In genomic region chr11:120437857-120438385, GRCm38 (mm10) we compare ENCODE assay signal across 8 mouse cellular contexts. TPM values are rescaled to one million over a fixed set of nuclear protein-coding genes. Genes with fewer than 3 reads are reported as not detected.
DNase-seq lines count a peak whose midpoint lies in the region; ATAC-seq and TF ChIP-seq lines count a peak whose summit lies in the region.

No protein-coding gene starts in this region.

- TF ChIP-seq CTCF in spleen, adult 2 months (IDR thresholded peaks at IDR 0.05; ENCODE audit: extremely low read depth, insufficient read depth, insufficient read length, insufficient replicate concordance) = no peak

- no peak overlapping the region for H3K27ac ChIP-seq in spleen, adult 2 months (ENCODE audit: insufficient read depth, low read length)
- peak overlapping the region; percentile 82 for H3K27ac ChIP-seq in limb, embryonic 15.5 days
- 0 out of 2 replicates have a peak overlapping the region, but pooled peaks have one; percentile 21 for H3K27ac ChIP-seq in stomach, embryonic 16.5 days (ENCODE audit: low read length)

- WGBS in spleen, adult 2 months = 24% methylated on average over 12 of the region's 12 CpGs
- 20% methylated on average over 12 of the region's 12 CpGs for WGBS in limb, embryonic 15.5 days
- 23% methylated on average over 12 of the region's 12 CpGs for WGBS in stomach, embryonic 16.5 days

- H3K27me3 ChIP-seq in erythroblast, embryonic 14.5 days (ENCODE audit: control insufficient read depth) = no peaks in the 10 kb centered on the region
- H3K27me3 ChIP-seq in spleen, adult 2 months (ENCODE audit: control insufficient read depth, insufficient read depth, low read length) = no peaks in the 10 kb centered on the region
- no peaks in the 10 kb centered on the region for H3K27me3 ChIP-seq in limb, embryonic 15.5 days
- no peaks in the 10 kb centered on the region for H3K27me3 ChIP-seq in stomach, embryonic 16.5 days (ENCODE audit: control insufficient read depth, insufficient read depth, low read length)

- no peak for ATAC-seq in erythroblast, adult 5-6 weeks (replicated peaks; ENCODE audit: low FRiP score, poor library complexity, severe bottlenecking)
- no peak for ATAC-seq in limb, embryonic 15.5 days (ENCODE audit: insufficient number of reproducible peaks, low FRiP score, low TSS enrichment, low read depth)
- no peak for ATAC-seq in stomach, embryonic 16.5 days (ENCODE audit: insufficient read depth, low FRiP score)
- ATAC-seq in erythroid progenitor cell, adult 5-6 weeks (replicated peaks; ENCODE audit: low FRiP score, poor library complexity, severe bottlenecking) = no peak

- no peak for TF ChIP-seq POLR2A in spleen, adult 2 months (IDR thresholded peaks at IDR 0.05; ENCODE audit: low read depth, low read length)

- DNase-seq in spleen, adult 2 months (ENCODE audit: low read depth in 1 of 2, low spot score in 2 of 2) = peak in 1 of 2 experiments; percentile 9
- no peak for DNase-seq in spleen, postnatal 36 days (ENCODE audit: low spot score in 2 of 2)
- DNase-seq in right cerebral cortex, postnatal 14 days = no peak

- H3K4me3 ChIP-seq in erythroblast, embryonic 14.5 days (replicated peaks) = peak overlapping the region; percentile 74
- peak overlapping the region; percentile 88 for H3K4me3 ChIP-seq in spleen, adult 2 months (ENCODE audit: extremely low read depth, insufficient read depth, insufficient read length)
- peak overlapping the region; percentile 99 for H3K4me3 ChIP-seq in limb, embryonic 15.5 days
- H3K4me3 ChIP-seq in stomach, embryonic 16.5 days (replicated peaks; ENCODE audit: low read length) = peak overlapping the region; percentile 90

- peak overlapping the region; percentile 64 for H3K4me2 ChIP-seq in limb, embryonic 15.5 days
- peak overlapping the region; percentile 57 for H3K4me2 ChIP-seq in stomach, embryonic 16.5 days (ENCODE audit: low read depth, low read length)

- peak overlapping the region; percentile 97 for H3K9ac ChIP-seq in limb, embryonic 15.5 days
- H3K9ac ChIP-seq in stomach, embryonic 16.5 days (ENCODE audit: low read length) = peak overlapping the region; percentile 94

- H3K36me3 ChIP-seq in erythroblast, embryonic 14.5 days (ENCODE audit: control insufficient read depth) = peaks cover 34% of the 10 kb centered on the region
- H3K36me3 ChIP-seq in spleen, adult 2 months (ENCODE audit: control insufficient read depth, insufficient read depth, low read length) = peaks cover 4% of the 10 kb centered on the region
- H3K36me3 ChIP-seq in limb, embryonic 15.5 days = peaks cover 18% of the 10 kb centered on the region
- 0 out of 2 replicates have a peak, but pooled peaks cover 3% of the 10 kb centered on the region for H3K36me3 ChIP-seq in stomach, embryonic 16.5 days (ENCODE audit: control insufficient read depth, insufficient read depth, low read length)

- H3K9me3 ChIP-seq in erythroblast, embryonic 14.5 days (ENCODE audit: control insufficient read depth, low read length) = no peaks in the 10 kb centered on the region
- no peaks in the 10 kb centered on the region for H3K9me3 ChIP-seq in limb, embryonic 15.5 days
- H3K9me3 ChIP-seq in stomach, embryonic 16.5 days (replicated peaks; ENCODE audit: control insufficient read depth, low read length) = no peaks in the 10 kb centered on the region

- peaks cover 22% of the 10 kb centered on the region for H3K4me1 ChIP-seq in erythroblast, embryonic 14.5 days (ENCODE audit: control insufficient read depth)
- H3K4me1 ChIP-seq in spleen, adult 2 months (ENCODE audit: control insufficient read depth, insufficient read depth, insufficient read length) = no peaks in the 10 kb centered on the region
- H3K4me1 ChIP-seq in limb, embryonic 15.5 days = peaks cover 12% of the 10 kb centered on the region
- H3K4me1 ChIP-seq in stomach, embryonic 16.5 days (ENCODE audit: control insufficient read depth, insufficient read depth, low read length) = peaks cover 10% of the 10 kb centered on the region

RNA-seq across cellular contexts. Expression of gene Nploc4, which starts 0.4 kb away (rescaled TPM):
- polyA plus RNA-seq in erythroblast, embryonic 14.5 days (2012) = 8.8 and 9.3 TPM in 2 replicates
- total RNA-seq in erythroblast, adult 5-6 weeks (2015; ENCODE audit: low replicate concordance) = 16.1 and 17.6 TPM in 2 replicates
- total RNA-seq in erythroblast, adult 5-6 weeks (2017; ENCODE audit: low replicate concordance) = 24.6 and 31.8 TPM in 2 replicates
- 25.3 and 31.0 TPM in 2 replicates for polyA plus RNA-seq in spleen, adult 2 months (2012; rRNA removed)
- polyA plus RNA-seq in limb, embryonic 15.5 days (2015; fragmentation: Nextera tagmentation; extraction: Ambion mirVana) = 28.8 and 30.8 TPM in 2 replicates
- polyA plus RNA-seq in stomach, embryonic 16.5 days (2015; fragmentation: Nextera tagmentation; extraction: Ambion mirVana) = 22.8 and 23.5 TPM in 2 replicates
- 35.2 and 47.6 TPM in 2 replicates for total RNA-seq in erythroid progenitor cell, adult 5-6 weeks (2015; ENCODE audit: low replicate concordance)
- total RNA-seq in erythroid progenitor cell, adult 5-6 weeks (2017; ENCODE audit: low replicate concordance) = 63.8 and 65.8 TPM in 2 replicates

RNA-seq across cellular contexts. Expression of gene Tspan10, which starts 4.5 kb away (rescaled TPM):
- not detected in 2 replicates for polyA plus RNA-seq in erythroblast, embryonic 14.5 days (2012)
- total RNA-seq in erythroblast, adult 5-6 weeks (2015; ENCODE audit: low replicate concordance) = 1.3 TPM in 1 of 2 replicates, not detected in the other
- not detected in 2 replicates for total RNA-seq in erythroblast, adult 5-6 weeks (2017; ENCODE audit: low replicate concordance)
- 7.9 and 9.1 TPM in 2 replicates for polyA plus RNA-seq in spleen, adult 2 months (2012; rRNA removed)
- 0.28 and 0.43 TPM in 2 replicates for polyA plus RNA-seq in limb, embryonic 15.5 days (2015; fragmentation: Nextera tagmentation; extraction: Ambion mirVana)
- not detected in 2 replicates for polyA plus RNA-seq in stomach, embryonic 16.5 days (2015; fragmentation: Nextera tagmentation; extraction: Ambion mirVana)
- total RNA-seq in erythroid progenitor cell, adult 5-6 weeks (2015; ENCODE audit: low replicate concordance) = not detected in 2 replicates
- total RNA-seq in erythroid progenitor cell, adult 5-6 weeks (2017; ENCODE audit: low replicate concordance) = 0.13 and 1.8 TPM in 2 replicates

RNA-seq across cellular contexts. Expression of gene Pde6g, which starts 15.4 kb away (rescaled TPM):
- not detected in 2 replicates for polyA plus RNA-seq in erythroblast, embryonic 14.5 days (2012)
- total RNA-seq in erythroblast, adult 5-6 weeks (2015; ENCODE audit: low replicate concordance) = not detected in 2 replicates
- not detected in 2 replicates for total RNA-seq in erythroblast, adult 5-6 weeks (2017; ENCODE audit: low replicate concordance)
- polyA plus RNA-seq in spleen, adult 2 months (2012; rRNA removed) = 0.14 and 0.35 TPM in 2 replicates
- 0.17 and 0.52 TPM in 2 replicates for polyA plus RNA-seq in limb, embryonic 15.5 days (2015; fragmentation: Nextera tagmentation; extraction: Ambion mirVana)
- polyA plus RNA-seq in stomach, embryonic 16.5 days (2015; fragmentation: Nextera tagmentation; extraction: Ambion mirVana) = 0.30 and 0.57 TPM in 2 replicates
- total RNA-seq in erythroid progenitor cell, adult 5-6 weeks (2015; ENCODE audit: low replicate concordance) = not detected in 2 replicates
- total RNA-seq in erythroid progenitor cell, adult 5-6 weeks (2017; ENCODE audit: low replicate concordance) = not detected in 2 replicates

RNA-seq across cellular contexts. Expression of gene Oxld1, which starts 19.9 kb away (rescaled TPM):
- polyA plus RNA-seq in erythroblast, embryonic 14.5 days (2012) = 0.41 and 0.65 TPM in 2 replicates
- total RNA-seq in erythroblast, adult 5-6 weeks (2015; ENCODE audit: low replicate concordance) = 7.3 TPM in 1 of 2 replicates, not detected in the other
- 6.1 and 6.9 TPM in 2 replicates for total RNA-seq in erythroblast, adult 5-6 weeks (2017; ENCODE audit: low replicate concordance)
- polyA plus RNA-seq in spleen, adult 2 months (2012; rRNA removed) = 9.1 and 11.0 TPM in 2 replicates
- polyA plus RNA-seq in limb, embryonic 15.5 days (2015; fragmentation: Nextera tagmentation; extraction: Ambion mirVana) = 13.1 and 14.4 TPM in 2 replicates
- polyA plus RNA-seq in stomach, embryonic 16.5 days (2015; fragmentation: Nextera tagmentation; extraction: Ambion mirVana) = 14.0 TPM in 2 replicates
- 4.3 TPM in 1 of 2 replicates, not detected in the other for total RNA-seq in erythroid progenitor cell, adult 5-6 weeks (2015; ENCODE audit: low replicate concordance)
- total RNA-seq in erythroid progenitor cell, adult 5-6 weeks (2017; ENCODE audit: low replicate concordance) = 1.4 and 5.0 TPM in 2 replicates

RNA-seq across cellular contexts. Expression of gene Ccdc137, which starts 20.0 kb away (rescaled TPM):
- polyA plus RNA-seq in erythroblast, embryonic 14.5 days (2012) = 0.75 and 1.4 TPM in 2 replicates
- total RNA-seq in erythroblast, adult 5-6 weeks (2015; ENCODE audit: low replicate concordance) = 1.5 and 2.1 TPM in 2 replicates
- 1.5 and 16.8 TPM in 2 replicates for total RNA-seq in erythroblast, adult 5-6 weeks (2017; ENCODE audit: low replicate concordance)
- 11.2 TPM in 2 replicates for polyA plus RNA-seq in spleen, adult 2 months (2012; rRNA removed)
- 32.4 and 34.1 TPM in 2 replicates for polyA plus RNA-seq in limb, embryonic 15.5 days (2015; fragmentation: Nextera tagmentation; extraction: Ambion mirVana)
- 28.9 and 33.7 TPM in 2 replicates for polyA plus RNA-seq in stomach, embryonic 16.5 days (2015; fragmentation: Nextera tagmentation; extraction: Ambion mirVana)
- total RNA-seq in erythroid progenitor cell, adult 5-6 weeks (2015; ENCODE audit: low replicate concordance) = 5.8 and 26.8 TPM in 2 replicates
- 21.2 and 24.0 TPM in 2 replicates for total RNA-seq in erythroid progenitor cell, adult 5-6 weeks (2017; ENCODE audit: low replicate concordance)
